Mouse (Mus musculus) ovary, adult 18-20 months (tissue): ENCODE data around the gene Zfp512b.

Experiments
- DNase-seq: peaks from one replicate; pipeline ENCODE4 v3.0.0; 2022; ENCODE audit warnings: low spot score, mixed read lengths

The Zfp512b gene

GRCm38 (mm10) chr2:181572921-181573920, 19.4 kb downstream of the Zfp512b start:
- no peak for DNase-seq

GRCm38 (mm10) chr2:181571941-181572670, 20.5 kb downstream of the Zfp512b start:
- DNase-seq: no peak

GRCm38 (mm10) chr2:181570921-181571595, 21.5 kb downstream of the Zfp512b start:
- DNase-seq: no peak

- no peak for DNase-seq
Observed at GRCm38 (mm10) chr2:181570375-181570774, 22.2 kb downstream of the Zfp512b start.

- no peak for DNase-seq
Observed at GRCm38 (mm10) chr2:181569856-181570255, 22.7 kb downstream of the Zfp512b start.

- DNase-seq: no peak
Observed at GRCm38 (mm10) chr2:181568272-181569008, 24.2 kb downstream of the Zfp512b start.

GRCm38 (mm10) chr2:181567338-181567737, 25.3 kb downstream of the Zfp512b start:
- DNase-seq: no peak

- no peak for DNase-seq
Observed at GRCm38 (mm10) chr2:181553772-181554171, 38.8 kb downstream of the Zfp512b start.

GRCm38 (mm10) chr2:181550233-181550632, 42.4 kb downstream of the Zfp512b start:
- no peak for DNase-seq

- DNase-seq: no peak
Observed at GRCm38 (mm10) chr2:181548682-181549081, 43.9 kb downstream of the Zfp512b start.

GRCm38 (mm10) chr2:181548227-181548626, 44.4 kb downstream of the Zfp512b start:
- no peak for DNase-seq

- no peak for DNase-seq
Observed at GRCm38 (mm10) chr2:181546142-181546541, 46.5 kb downstream of the Zfp512b start.

- no peak for DNase-seq
Observed at GRCm38 (mm10) chr2:181541761-181542380, 50.7 kb downstream of the Zfp512b start.

- DNase-seq: no peak
Observed at GRCm38 (mm10) chr2:181537444-181538047, 55.1 kb downstream of the Zfp512b start.

- DNase-seq: no peak
Observed at GRCm38 (mm10) chr2:181536410-181536809, 56.2 kb downstream of the Zfp512b start.

- no peak for DNase-seq
Observed at GRCm38 (mm10) chr2:181532589-181532988, 60.0 kb downstream of the Zfp512b start.
